In the genomic region with DNA sequence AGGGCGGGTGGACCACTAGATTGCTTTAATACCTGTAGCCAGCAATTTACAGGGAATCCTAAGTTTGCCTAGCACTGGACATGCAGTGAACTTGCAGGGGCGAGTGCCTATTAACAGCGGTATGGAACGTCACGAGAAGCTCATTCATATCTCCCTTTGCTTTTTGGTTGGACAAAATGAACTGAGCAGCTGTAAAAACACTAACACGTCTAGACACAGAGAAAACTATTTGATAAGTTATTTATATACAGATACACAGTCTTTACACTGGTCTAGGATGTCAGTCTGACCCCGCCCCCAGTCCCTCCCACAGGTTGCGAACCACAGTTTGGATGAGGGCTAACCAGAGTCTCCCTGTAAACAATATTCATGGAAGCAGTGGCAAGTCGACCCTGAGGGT, we compare ENCODE assay signal across 24 mouse cellular contexts. TPM values are rescaled to one million over a fixed set of nuclear protein-coding genes. Genes with fewer than 3 reads are reported as not detected.
DNase-seq lines count a peak whose midpoint lies in the region.
"Had no signal": no experiment of that assay in that cellular context is flagged by ENCODE, and none has a peak within 500 bp of the region (broad histone marks: within the 10 kb centered on the region; RNA-seq: fewer than 3 reads in every experiment).

No protein-coding gene starts in this region.

- intact Hi-C loops in heart, postnatal 36 days (cut with DNase I), result no loop called here

- no peak overlapping the region for H3K4me3 ChIP-seq in heart, embryonic 10.5 days
- H3K4me3 ChIP-seq: embryonic facial prominence, embryonic 13.5 days; embryonic facial prominence, embryonic 15.5 days; erythroblast, embryonic 14.5 days; forebrain, embryonic 10.5 days; forebrain, embryonic 12.5 days had no signal

- H3K36me3 ChIP-seq in heart, embryonic 10.5 days, result peaks cover 74% of the 10 kb centered on the region

- peaks cover 7% of the 10 kb centered on the region for H3K4me1 ChIP-seq in heart, embryonic 10.5 days
- H3K4me1 ChIP-seq: embryonic facial prominence, embryonic 13.5 days; embryonic facial prominence, embryonic 15.5 days; forebrain, embryonic 10.5 days; forebrain, embryonic 12.5 days had no signal

- H3K27ac ChIP-seq in heart, embryonic 10.5 days, result no peak overlapping the region
- H3K27ac ChIP-seq: embryonic facial prominence, embryonic 13.5 days; embryonic facial prominence, embryonic 15.5 days; forebrain, embryonic 10.5 days; forebrain, embryonic 12.5 days had no signal

- H3K9me3 ChIP-seq in heart, embryonic 10.5 days, result no peaks in the 10 kb centered on the region
- H3K9me3 ChIP-seq: embryonic facial prominence, embryonic 13.5 days; embryonic facial prominence, embryonic 15.5 days; forebrain, embryonic 10.5 days; forebrain, embryonic 12.5 days; G1E had no signal

- H3K27me3 ChIP-seq in heart, embryonic 10.5 days (ENCODE audit: insufficient read depth, poor library complexity, severe bottlenecking), result no peaks in the 10 kb centered on the region
- H3K27me3 ChIP-seq: embryonic facial prominence, embryonic 13.5 days; embryonic facial prominence, embryonic 15.5 days; forebrain, embryonic 12.5 days; Patski had no signal

- WGBS in heart, embryonic 10.5 days, result 82% methylated on average over 9 of the region's 9 CpGs

- DNase-seq in heart, embryonic 10.5 days (ENCODE audit: low spot score), result peak; percentile 53
- DNase-seq in heart, postnatal 36 days, result no peak
- DNase-seq in testis, postnatal 10 days (ENCODE audit: low spot score), result peak; percentile 39
- no peak for DNase-seq in testis, postnatal 14 days (ENCODE audit: low spot score)
- DNase-seq in R1 (ENCODE audit: low read depth, low spot score) (peak; percentile 40), adipocyte (ENCODE audit: low spot score) (no peak)
- no peak for DNase-seq in adrenal gland, adult 18-20 months (ENCODE audit: low spot score in 2 of 2)
- DNase-seq: adrenal gland, adult 2 months; adrenal gland, postnatal 10 days; adrenal gland, postnatal 25 days; cerebellum, adult 11 months; cerebellum, adult 18-20 months; cerebellum, adult 8-10 months; cerebellum, adult 9-11 months; cerebellum, postnatal 14 days; cerebellum, postnatal 36 days; embryo, embryonic 11 days had no signal

RNA-seq across cellular contexts. Expression of a gene that starts 23.2 kb away (rescaled TPM):
- polyA plus RNA-seq in heart, embryonic 10.5 days (2016; fragmentation: Nextera tagmentation; extraction: Ambion mirVana), result 400 and 430 TPM in 2 replicates
- 10 to 100 TPM; 42.2 to 47.9 TPM for total RNA-seq in heart, postnatal 36 days (2021)
- 100 to 1,000 TPM; 140 to 186 TPM for total RNA-seq in adrenal gland, adult 18-20 months (2021)
- polyA plus RNA-seq: G1E had no signal

Comparison
In these comparisons a context has a peak if more than half of its experiments do, and no peak if none do; other contexts are left out.
1. DNase-seq: peak in heart, embryonic 10.5 days (single experiment), testis, postnatal 10 days (single experiment) and R1 (single experiment); none in heart, postnatal 36 days (0 of 2), testis, postnatal 14 days (single experiment), adrenal gland, adult 18-20 months (0 of 2) and adipocyte (single experiment).